ENCODE assay signal across 21 mouse cellular contexts in genomic region chr14:28242743-28243142, GRCm38 (mm10).
DNase-seq lines count a peak whose midpoint lies in the region; ATAC-seq and TF ChIP-seq lines count a peak whose summit lies in the region.
"Had no signal": no experiment of that assay in that cellular context is flagged by ENCODE, and none has a peak within 500 bp of the region (broad histone marks: within the 10 kb centered on the region; RNA-seq: fewer than 3 reads in every experiment).

No protein-coding gene starts in this region.

- WGBS in lung, postnatal 0 days: 51% methylated on average over 3 of the region's 3 CpGs
- WGBS in limb, embryonic 10.5 days: 86% methylated on average over 3 of the region's 3 CpGs
- WGBS in midbrain, embryonic 15.5 days: 70% methylated on average over 3 of the region's 3 CpGs

- H3K9me3 ChIP-seq in lung, postnatal 0 days (ENCODE audit: low read length): no peaks in the 10 kb centered on the region
- no peaks in the 10 kb centered on the region for H3K9me3 ChIP-seq in limb, embryonic 10.5 days (replicated peaks)
- no peaks in the 10 kb centered on the region for H3K9me3 ChIP-seq in midbrain, embryonic 15.5 days
- H3K9me3 ChIP-seq: forebrain, embryonic 10.5 days; forebrain, embryonic 13.5 days; hindbrain, embryonic 12.5 days; hindbrain, embryonic 15.5 days had no signal

- no peak overlapping the region for H3K4me2 ChIP-seq in lung, postnatal 0 days (replicated peaks; ENCODE audit: low read depth, low read length)
- no peak overlapping the region for H3K4me2 ChIP-seq in midbrain, embryonic 15.5 days
- H3K4me2 ChIP-seq: forebrain, embryonic 13.5 days; heart, embryonic 11.5 days; hindbrain, embryonic 12.5 days; hindbrain, embryonic 15.5 days had no signal

- no peak overlapping the region for H3K4me3 ChIP-seq in lung, postnatal 0 days (ENCODE audit: low read depth, low read length)
- H3K4me3 ChIP-seq in limb, embryonic 10.5 days: no peak overlapping the region
- no peak overlapping the region for H3K4me3 ChIP-seq in midbrain, embryonic 15.5 days
- H3K4me3 ChIP-seq: forebrain, embryonic 10.5 days; forebrain, embryonic 13.5 days; hindbrain, embryonic 12.5 days; hindbrain, embryonic 15.5 days had no signal

- TF ChIP-seq CTCF in lung, postnatal 0 days (IDR thresholded peaks at IDR 0.05): no peak

- peak; percentile 11 for DNase-seq in kidney, adult 9 months
- DNase-seq in kidney, adult 11 months: no peak
- no peak for DNase-seq in lung, postnatal 0 days (ENCODE audit: low spot score)
- DNase-seq in lung, postnatal 36 days: no peak
- DNase-seq in Muller cell, postnatal 12 days (ENCODE audit: inconsistent ontology term): peak; percentile 64
- no peak for DNase-seq in limb, embryonic 10.5 days (ENCODE audit: low spot score)
- no peak for DNase-seq in retina, embryonic 14.5 days (ENCODE audit: low spot score)
- DNase-seq: adrenal gland, adult 8-10 months; adrenal gland, postnatal 25 days; cerebellum, adult 18-20 months; cerebellum, adult 9-10 months; cerebellum, postnatal 14 days; gastrocnemius, postnatal 36 days; heart, adult 11 months had no signal

- no peaks in the 10 kb centered on the region for H3K27me3 ChIP-seq in lung, postnatal 0 days (replicated peaks; ENCODE audit: insufficient read depth, low read length)
- H3K27me3 ChIP-seq in limb, embryonic 10.5 days (ENCODE audit: low read depth, poor library complexity, severe bottlenecking): no peaks in the 10 kb centered on the region
- no peaks in the 10 kb centered on the region for H3K27me3 ChIP-seq in midbrain, embryonic 15.5 days (replicated peaks)
- H3K27me3 ChIP-seq: hindbrain, embryonic 12.5 days; hindbrain, embryonic 15.5 days had no signal

- no peaks in the 10 kb centered on the region for H3K4me1 ChIP-seq in lung, postnatal 0 days (ENCODE audit: insufficient read depth, low read depth, low read length)
- peaks cover 56% of the 10 kb centered on the region for H3K4me1 ChIP-seq in limb, embryonic 10.5 days
- no peaks in the 10 kb centered on the region for H3K4me1 ChIP-seq in midbrain, embryonic 15.5 days
- H3K4me1 ChIP-seq: forebrain, embryonic 13.5 days; hindbrain, embryonic 12.5 days; hindbrain, embryonic 15.5 days had no signal

- no peak overlapping the region for H3K9ac ChIP-seq in lung, postnatal 0 days (replicated peaks; ENCODE audit: low read depth)
- no peak overlapping the region for H3K9ac ChIP-seq in midbrain, embryonic 15.5 days
- H3K9ac ChIP-seq: forebrain, embryonic 13.5 days; hindbrain, embryonic 12.5 days; hindbrain, embryonic 15.5 days had no signal

- H3K27ac ChIP-seq in lung, postnatal 0 days (ENCODE audit: low read length): no peak overlapping the region
- peak overlapping the region; percentile 53; the same call in 1 of the 2 replicates for H3K27ac ChIP-seq in limb, embryonic 10.5 days
- no peak overlapping the region for H3K27ac ChIP-seq in midbrain, embryonic 15.5 days
- H3K27ac ChIP-seq: forebrain, embryonic 10.5 days; forebrain, embryonic 13.5 days; hindbrain, embryonic 12.5 days; hindbrain, embryonic 15.5 days had no signal

- no peak for TF ChIP-seq EP300 in lung, postnatal 0 days (IDR thresholded peaks at IDR 0.05)

- no peaks in the 10 kb centered on the region for H3K36me3 ChIP-seq in lung, postnatal 0 days (ENCODE audit: insufficient read depth, low read length)
- no peaks in the 10 kb centered on the region for H3K36me3 ChIP-seq in limb, embryonic 10.5 days
- no peaks in the 10 kb centered on the region for H3K36me3 ChIP-seq in midbrain, embryonic 15.5 days (replicated peaks)
- H3K36me3 ChIP-seq: forebrain, embryonic 10.5 days; hindbrain, embryonic 12.5 days; hindbrain, embryonic 15.5 days had no signal

- peak; percentile 53 for ATAC-seq in lung, postnatal 0 days
- ATAC-seq in midbrain, embryonic 15.5 days (replicated peaks): no peak
- ATAC-seq: activated CD4-positive, CD25-positive, alpha-beta regulatory T cell, adult 4 months; forebrain, embryonic 13.5 days had no signal

Comparison
In these comparisons a context has a peak if more than half of its experiments do, and no peak if none do; other contexts are left out.
1. DNase-seq: peak in kidney, adult 9 months (single experiment) and Muller cell, postnatal 12 days (single experiment); none in kidney, adult 11 months (single experiment), lung, postnatal 0 days (single experiment), lung, postnatal 36 days (single experiment), limb, embryonic 10.5 days (single experiment) and retina, embryonic 14.5 days (single experiment).